Mouse (Mus musculus) stomach, embryonic 14.5 days (tissue): Measurements from ENCODE around the gene Srpk2. TPM values are rescaled to one million over a fixed set of nuclear protein-coding genes. Genes with fewer than 3 reads are reported as not detected.

ENCODE experiments used
- ATAC-seq: fragments of 200-750 bp; cut with Nextera tagmentation; 2 replicates; pipeline ENCODE4 v1.8.0; 2017; ENCODE audit warnings: low read depth, moderate TSS enrichment; ENCODE audit not compliant: insufficient number of reproducible peaks, insufficient read depth, low FRiP score
- H3K27ac ChIP-seq: fragments of 300-500 bp; sonication (generic); 2 replicates; pipeline ENCODE4 v1.5.1; 2014; ENCODE audit warnings: mild to moderate bottlenecking, low read length, moderate library complexity, mixed read lengths
- H3K27me3 ChIP-seq: fragments of 300-500 bp; sonication (generic); 2 replicates; pipeline ENCODE4 v1.6.1; 2014; ENCODE audit warnings: low read length, control low read depth, mixed read lengths; ENCODE audit not compliant: control insufficient read depth, insufficient read depth
- H3K36me3 ChIP-seq: fragments of 300-500 bp; sonication (generic); 2 replicates; pipeline ENCODE4 v1.6.1; 2014; ENCODE audit warnings: mild to moderate bottlenecking, control low read depth, low read length, moderate library complexity, mixed read lengths; ENCODE audit not compliant: control insufficient read depth, insufficient read depth
- H3K4me1 ChIP-seq: fragments of 300-500 bp; sonication (generic); 2 replicates; pipeline ENCODE4 v1.6.1; 2014; ENCODE audit warnings: low read length, control low read depth, mixed read lengths; ENCODE audit not compliant: control insufficient read depth, insufficient read depth
- H3K4me2 ChIP-seq: fragments of 300-500 bp; sonication (generic); replicated peaks from 2 replicates; pipeline ENCODE4 v1.6.1; 2014; ENCODE audit warnings: low read depth, low read length, control low read depth
- H3K4me3 ChIP-seq: fragments of 300-500 bp; sonication (generic); 2 replicates; pipeline ENCODE4 v1.5.1; 2014; ENCODE audit warnings: low read depth, low read length, control low read depth
- H3K9ac ChIP-seq: fragments of 300-500 bp; sonication (generic); replicated peaks from 2 replicates; pipeline ENCODE4 v1.6.1; 2014; ENCODE audit warnings: low read depth, mild to moderate bottlenecking, control low read depth, low read length, moderate library complexity, mixed read lengths
- H3K9me3 ChIP-seq: fragments of 300-500 bp; sonication (generic); 2 replicates; pipeline ENCODE4 v1.6.1; 2016; ENCODE audit warnings: low read depth, low read length, control low read depth; ENCODE audit not compliant: control insufficient read depth
- WGBS: fragments of 180-500 bp; shearing (Covaris S2); extraction: QIAGEN DNeasy Blood & Tissue Kit; methylation state at CpG from one replicate; pipeline ENCODE4 v1.1.7; 2014; 5-methylcytosine and 5-hydroxymethylcytosine counted together
- polyA plus RNA-seq: library from polyadenylated mRNA; unstranded; fragments of >200 nt; fragmentation: Nextera tagmentation; extraction: Ambion mirVana; gene quantifications from 2 replicates; pipeline ENCODE4 v1.2.1, GENCODE M21; 2014

Gene Srpk2
- polyA plus RNA-seq, 1 experiment from 2014 or later = 61.8 TPM

DNA sequence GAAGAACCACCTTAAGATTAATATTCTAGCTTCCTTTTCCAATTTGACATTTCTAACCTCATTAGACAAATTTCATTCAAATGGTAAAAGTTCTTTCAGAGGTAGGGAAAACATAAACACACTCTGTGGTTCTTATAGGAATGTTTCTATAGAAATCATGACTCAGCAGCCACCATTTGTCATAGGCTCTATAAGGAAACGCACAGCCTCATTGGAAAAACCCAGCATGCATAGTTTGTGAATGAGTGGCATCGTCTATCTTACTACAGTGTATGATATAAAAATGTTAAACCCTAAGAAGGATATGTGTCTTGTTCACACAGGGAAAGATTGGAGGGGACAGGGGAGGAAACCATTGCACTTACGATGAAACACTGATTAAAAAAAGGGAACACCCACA, 178.8 kb downstream of the Srpk2 start:
- Histone ChIP-seq H3K36me3 (peaks cover 41% of the 10 kb centered on the region), H3K4me1 (no peaks in the 10 kb centered on the region), H3K4me3 (no peak overlapping the region), H3K9me3 (no peaks in the 10 kb centered on the region), H3K27me3 (no peaks in the 10 kb centered on the region), H3K9ac (no peak overlapping the region), H3K4me2 (no peak overlapping the region), H3K27ac (no peak overlapping the region)
- 83% methylated on average over 3 of the region's 3 CpGs for WGBS
- ATAC-seq = no peak

DNA sequence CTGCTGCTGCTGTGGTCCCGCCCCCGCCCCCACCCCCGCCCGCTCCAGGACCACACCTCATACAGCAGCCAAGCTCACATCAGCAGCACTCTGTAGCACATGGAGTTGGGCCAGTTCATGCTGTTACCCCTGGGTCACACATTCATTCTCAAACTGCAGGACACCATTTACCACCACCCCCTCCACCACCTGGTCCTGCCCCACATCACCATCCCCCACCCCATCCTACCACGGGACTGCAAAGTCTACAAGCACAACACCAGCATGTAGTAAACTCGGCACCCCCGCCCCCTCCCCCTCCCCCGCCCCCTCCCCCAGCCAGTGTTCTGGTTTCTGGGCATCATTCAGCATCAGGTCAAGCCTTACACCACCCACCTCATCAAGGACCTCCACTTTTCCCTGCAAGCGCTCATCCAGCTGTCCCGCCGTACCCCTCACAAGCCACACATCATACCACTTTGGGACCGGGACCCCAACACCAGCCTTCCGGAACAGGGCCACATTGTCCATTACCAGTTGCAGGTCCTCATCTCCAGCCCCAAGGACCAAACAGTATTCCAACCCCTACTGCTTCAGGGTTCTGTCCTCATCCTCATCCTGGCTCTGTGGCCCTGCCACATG, 182.0 kb downstream of the Srpk2 start:
- ATAC-seq = peak; percentile 39; the same call in 1 of the 2 replicates
- Histone ChIP-seq H3K9ac (no peak overlapping the region), H3K27me3 (no peaks in the 10 kb centered on the region), H3K36me3 (peaks cover 61% of the 10 kb centered on the region), H3K4me3 (no peak overlapping the region), H3K4me2 (no peak overlapping the region), H3K4me1 (no peaks in the 10 kb centered on the region), H3K27ac (no peak overlapping the region), H3K9me3 (no peaks in the 10 kb centered on the region)
- 80% methylated on average over 12 of the region's 13 CpGs for WGBS

DNA sequence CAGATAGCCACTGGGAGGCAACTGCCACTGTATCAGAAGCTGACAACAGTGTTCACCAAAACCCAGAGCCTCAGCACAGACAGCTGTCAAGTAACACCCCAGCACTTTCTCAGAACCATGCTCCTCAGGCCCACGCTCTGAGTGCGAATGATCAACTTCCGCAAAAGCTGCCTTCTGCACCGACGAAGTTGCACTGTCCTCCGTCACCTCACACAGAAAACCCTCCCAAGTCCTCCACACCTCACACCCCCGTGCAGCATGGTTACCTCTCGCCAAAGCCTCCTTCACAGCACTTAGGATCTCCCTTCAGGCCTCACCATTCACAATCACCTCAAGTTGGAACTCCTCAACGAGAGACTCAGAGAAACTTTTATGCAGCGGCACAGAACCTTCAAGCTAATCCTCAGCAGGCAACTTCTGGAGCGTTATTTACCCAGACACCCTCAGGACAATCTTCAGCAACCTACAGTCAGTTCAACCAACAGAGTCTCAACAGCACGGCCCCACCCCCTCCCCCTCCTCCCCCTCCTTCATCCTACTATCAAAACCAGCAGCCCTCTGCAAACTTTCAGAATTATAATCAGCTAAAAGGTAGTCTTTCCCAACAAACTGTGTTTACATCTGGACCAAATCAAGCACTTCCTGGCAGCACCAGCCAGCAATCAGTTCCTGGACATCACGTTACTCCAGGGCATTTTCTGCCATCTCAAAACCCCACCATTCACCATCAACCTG, 182.7 kb downstream of the Srpk2 start:
- Histone ChIP-seq H3K27me3 (no peaks in the 10 kb centered on the region), H3K36me3 (peaks cover 63% of the 10 kb centered on the region), H3K4me2 (no peak overlapping the region), H3K4me3 (no peak overlapping the region), H3K9ac (no peak overlapping the region), H3K4me1 (no peaks in the 10 kb centered on the region), H3K9me3 (no peaks in the 10 kb centered on the region), H3K27ac (no peak overlapping the region)
- no peak for ATAC-seq
- 80% methylated on average over 13 of the region's 13 CpGs for WGBS

DNA sequence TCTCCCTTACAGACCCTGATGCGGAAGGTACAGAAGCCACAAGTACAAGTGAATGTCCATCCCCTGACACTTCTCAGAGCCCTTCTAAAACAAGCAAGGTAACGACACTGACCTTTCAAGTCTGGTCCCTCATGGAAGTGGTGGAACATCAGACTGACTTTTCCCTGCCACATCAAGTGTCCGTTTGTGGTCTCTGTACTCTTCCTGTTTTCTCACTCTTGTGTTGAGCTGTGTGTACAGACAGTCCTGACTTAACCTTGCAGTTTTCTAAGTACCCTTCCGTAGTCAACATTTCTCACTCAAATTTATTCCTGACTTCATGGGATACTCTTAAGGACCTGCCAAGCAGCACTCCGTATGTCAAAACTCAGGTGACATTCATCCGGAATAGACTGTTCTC, 183.7 kb downstream of the Srpk2 start:
- Histone ChIP-seq H3K4me3 (no peak overlapping the region), H3K4me1 (no peaks in the 10 kb centered on the region), H3K36me3 (peaks cover 69% of the 10 kb centered on the region), H3K27ac (no peak overlapping the region), H3K27me3 (no peaks in the 10 kb centered on the region), H3K9me3 (no peaks in the 10 kb centered on the region), H3K9ac (no peak overlapping the region), H3K4me2 (no peak overlapping the region)
- WGBS = 89% methylated on average over 6 of the region's 6 CpGs
- ATAC-seq = no peak

DNA sequence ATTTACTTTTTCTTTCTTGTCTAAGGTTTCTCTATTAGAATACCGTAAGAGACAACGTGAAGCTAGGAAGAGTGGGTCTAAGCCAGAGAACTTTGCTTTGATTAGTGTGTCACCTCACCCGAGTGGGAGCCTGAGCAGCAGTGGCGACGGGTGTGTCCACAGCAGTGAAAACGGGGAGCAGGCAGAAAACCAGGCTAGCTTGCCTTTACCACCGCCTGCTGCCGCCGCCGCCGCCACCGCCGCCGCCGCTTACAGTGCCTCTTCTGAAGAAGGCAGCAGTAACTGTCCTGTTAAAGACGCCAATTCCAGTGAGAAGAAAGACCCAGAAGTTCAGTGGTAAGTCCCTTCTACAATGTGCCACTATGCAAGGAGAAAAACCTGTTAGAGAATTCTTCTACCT, 185.2 kb downstream of the Srpk2 start:
- WGBS = 93% methylated on average over 16 of the region's 16 CpGs
- H3K27ac ChIP-seq = no peak overlapping the region
- H3K9ac ChIP-seq = no peak overlapping the region
- no peaks in the 10 kb centered on the region for H3K4me1 ChIP-seq
- H3K36me3 ChIP-seq = peaks cover 78% of the 10 kb centered on the region
- no peak for ATAC-seq
- no peaks in the 10 kb centered on the region for H3K27me3 ChIP-seq
- H3K9me3 ChIP-seq = no peaks in the 10 kb centered on the region
- H3K4me2 ChIP-seq = no peak overlapping the region
- no peak overlapping the region for H3K4me3 ChIP-seq

DNA sequence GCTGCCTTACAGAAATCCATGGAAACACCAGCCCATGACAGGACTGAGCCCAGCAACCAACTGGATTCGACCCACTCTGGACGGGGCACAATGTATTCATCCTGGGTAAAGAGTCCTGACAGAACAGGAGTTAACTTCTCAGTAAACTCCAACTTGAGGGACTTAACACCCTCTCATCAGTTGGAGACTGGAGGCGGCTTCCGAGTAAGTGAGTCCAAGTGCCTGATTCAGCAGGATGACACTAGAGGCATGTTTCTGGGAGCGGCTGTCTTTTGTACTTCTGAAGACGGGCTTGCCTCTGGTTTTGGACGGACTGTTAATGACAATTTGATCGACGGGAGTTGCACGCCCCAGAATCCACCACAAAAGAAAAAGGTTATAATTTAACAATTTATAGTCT, 186.5 kb downstream of the Srpk2 start:
- peaks cover 84% of the 10 kb centered on the region for H3K36me3 ChIP-seq
- no peaks in the 10 kb centered on the region for H3K9me3 ChIP-seq
- no peak overlapping the region for H3K4me2 ChIP-seq
- H3K4me1 ChIP-seq = no peaks in the 10 kb centered on the region
- no peak overlapping the region for H3K27ac ChIP-seq
- no peak overlapping the region for H3K4me3 ChIP-seq
- WGBS = 88% methylated on average over 10 of the region's 10 CpGs
- no peaks in the 10 kb centered on the region for H3K27me3 ChIP-seq
- H3K9ac ChIP-seq = no peak overlapping the region
- ATAC-seq = no peak

DNA sequence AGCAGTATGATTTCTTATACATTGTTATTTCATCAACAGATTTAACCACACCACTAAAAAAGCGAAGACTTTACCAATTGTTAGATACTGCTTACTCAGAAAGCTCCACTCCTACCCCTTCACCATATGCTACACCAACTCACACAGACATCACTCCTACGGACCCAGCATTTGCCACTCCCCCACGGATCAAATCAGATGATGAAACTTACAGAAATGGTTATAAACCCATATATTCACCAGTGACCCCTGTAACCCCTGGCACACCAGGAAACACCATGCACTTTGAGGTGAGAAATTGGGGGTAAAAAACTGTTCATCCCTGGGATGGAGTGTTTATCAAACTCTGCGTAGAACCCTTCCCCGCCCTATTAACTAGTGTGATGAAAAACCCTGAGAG, 187.5 kb downstream of the Srpk2 start:
- H3K4me2 ChIP-seq = no peak overlapping the region
- 90% methylated on average over 5 of the region's 5 CpGs for WGBS
- H3K4me1 ChIP-seq = no peaks in the 10 kb centered on the region
- H3K36me3 ChIP-seq = peaks cover 83% of the 10 kb centered on the region
- no peaks in the 10 kb centered on the region for H3K9me3 ChIP-seq
- no peaks in the 10 kb centered on the region for H3K27me3 ChIP-seq
- H3K27ac ChIP-seq = no peak overlapping the region
- no peak for ATAC-seq
- no peak overlapping the region for H3K4me3 ChIP-seq
- H3K9ac ChIP-seq = no peak overlapping the region

DNA sequence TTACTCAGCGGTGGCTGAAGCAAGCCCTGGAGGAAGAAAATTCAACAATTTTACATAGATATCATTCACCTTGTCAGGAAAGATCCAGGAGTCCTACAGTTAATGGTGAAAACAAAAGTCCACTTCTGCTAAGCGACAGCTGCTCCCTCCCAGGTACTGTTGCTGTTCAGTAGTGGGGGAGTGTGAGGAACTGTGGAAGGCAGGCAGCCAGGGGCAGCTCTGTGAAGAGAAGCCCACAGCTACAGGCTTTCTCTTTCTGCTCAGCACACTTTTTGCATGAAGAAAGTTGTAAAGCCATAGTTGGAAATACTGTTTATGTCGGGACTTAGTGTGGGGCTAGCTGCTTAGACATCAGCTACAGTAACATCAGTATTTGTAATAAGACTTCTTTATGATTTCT, 188.0 kb downstream of the Srpk2 start:
- peaks cover 80% of the 10 kb centered on the region for H3K36me3 ChIP-seq
- H3K4me1 ChIP-seq = no peaks in the 10 kb centered on the region
- H3K9ac ChIP-seq = no peak overlapping the region
- no peak overlapping the region for H3K4me2 ChIP-seq
- H3K27me3 ChIP-seq = no peaks in the 10 kb centered on the region
- no peaks in the 10 kb centered on the region for H3K9me3 ChIP-seq
- no peak for ATAC-seq
- H3K27ac ChIP-seq = no peak overlapping the region
- no peak overlapping the region for H3K4me3 ChIP-seq
- 79% methylated on average over 3 of the region's 3 CpGs for WGBS

DNA sequence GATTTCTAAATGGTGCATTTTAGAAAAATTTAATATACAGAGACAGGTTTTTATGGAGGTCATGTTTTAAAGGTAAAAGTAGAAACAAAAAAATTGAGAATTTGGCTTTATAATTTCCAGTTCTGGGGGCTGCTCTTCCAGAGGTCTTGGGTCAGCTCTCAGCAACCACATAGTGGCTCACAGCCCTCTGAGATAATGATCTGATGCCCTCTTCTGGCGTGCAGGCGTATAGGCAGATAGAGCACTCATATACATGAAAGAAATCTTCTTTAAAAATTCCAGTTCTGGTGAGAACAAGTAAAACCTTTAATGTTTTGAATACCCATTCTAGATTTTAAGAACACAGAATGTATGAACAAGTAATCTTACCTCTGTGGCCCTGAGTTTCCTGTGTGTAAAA, 193.6 kb downstream of the Srpk2 start:
- no peak for ATAC-seq
- WGBS = 44% methylated on average over 2 of the region's 2 CpGs

More for the DNA sequence above, 193.6 kb downstream of the Srpk2 start:
- Histone ChIP-seq H3K9me3 (no peaks in the 10 kb centered on the region), H3K27me3 (no peaks in the 10 kb centered on the region), H3K4me2 (no peak overlapping the region), H3K4me3 (no peak overlapping the region), H3K9ac (no peak overlapping the region), H3K36me3 (peaks cover 65% of the 10 kb centered on the region), H3K4me1 (no peaks in the 10 kb centered on the region), H3K27ac (no peak overlapping the region)
